Mouse (Mus musculus) megakaryocyte, adult 5-6 weeks (primary cell): ENCODE measurements at regions not wholly inside any gene's neighbourhood (a gene's known extent, or its start where the extent isn't known, plus 50 kb on each side); places are given as distances from the start of the nearest gene placed in this dataset.

Source experiments
- ATAC-seq: 2 replicates; pipeline ENCODE4 v1.8.0; 2016; ENCODE audit warnings: mild to moderate bottlenecking, inconsistent platforms; ENCODE audit not compliant: poor library complexity, severe bottlenecking

DNA sequence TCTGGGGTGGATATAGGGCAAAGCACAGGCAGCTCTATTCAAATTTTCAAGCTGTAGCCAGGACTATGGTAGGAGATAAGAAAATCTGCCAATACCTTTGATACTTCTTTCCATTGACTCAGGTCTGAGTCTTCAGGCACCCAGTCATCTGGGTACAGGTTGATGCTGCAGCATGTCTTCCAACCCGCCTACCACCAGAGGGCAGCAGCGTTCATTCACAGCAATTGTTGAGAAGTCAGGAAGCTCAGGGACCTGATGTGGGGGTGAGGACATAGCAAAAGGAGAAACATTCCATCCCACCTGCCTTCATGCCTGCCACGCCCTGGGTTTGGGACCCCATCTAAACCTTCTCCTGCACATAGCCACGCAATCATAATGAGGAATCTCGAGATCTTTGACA is 118.2 kb upstream of the Gm21876 start:
- ATAC-seq = no peak

DNA sequence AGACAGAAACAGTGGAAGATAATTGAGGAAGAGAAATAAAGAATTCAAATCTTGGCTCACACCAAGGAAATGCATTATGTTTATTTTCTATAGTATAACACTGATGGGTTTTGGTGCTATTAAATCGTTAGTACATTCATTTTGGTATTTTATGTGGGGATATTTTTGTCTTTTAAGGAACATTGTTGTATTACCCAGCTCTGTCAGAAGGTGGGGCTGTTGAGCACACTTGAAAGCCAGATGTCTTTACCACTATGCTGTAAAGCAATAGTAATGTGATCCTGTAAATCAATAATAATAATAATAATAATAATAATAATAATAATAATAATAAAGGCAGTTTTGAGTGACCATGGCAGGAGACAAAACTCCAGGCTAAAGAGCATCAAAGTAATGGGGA is 120.0 kb upstream of the Gm21876 start:
- ATAC-seq = no peak

DNA sequence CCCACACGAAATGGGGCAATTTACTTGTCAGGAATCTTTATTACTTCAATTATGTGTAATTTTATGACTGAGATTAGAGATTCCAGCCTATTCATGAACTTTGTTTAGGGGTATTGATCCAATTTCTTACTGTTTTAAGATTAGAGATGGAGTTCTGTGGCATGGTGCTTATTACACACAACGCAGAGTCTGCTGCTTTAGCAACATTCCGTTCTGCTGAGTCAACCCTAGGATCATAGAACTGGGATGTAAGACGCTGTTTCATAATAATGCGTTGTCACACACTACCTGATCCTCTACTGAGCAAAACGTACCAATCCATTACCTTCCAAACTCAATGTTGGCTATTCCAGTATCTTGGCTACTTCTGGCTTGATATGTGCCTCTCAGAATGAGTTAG is 121.9 kb upstream of the Gm21876 start:
- no peak for ATAC-seq

DNA sequence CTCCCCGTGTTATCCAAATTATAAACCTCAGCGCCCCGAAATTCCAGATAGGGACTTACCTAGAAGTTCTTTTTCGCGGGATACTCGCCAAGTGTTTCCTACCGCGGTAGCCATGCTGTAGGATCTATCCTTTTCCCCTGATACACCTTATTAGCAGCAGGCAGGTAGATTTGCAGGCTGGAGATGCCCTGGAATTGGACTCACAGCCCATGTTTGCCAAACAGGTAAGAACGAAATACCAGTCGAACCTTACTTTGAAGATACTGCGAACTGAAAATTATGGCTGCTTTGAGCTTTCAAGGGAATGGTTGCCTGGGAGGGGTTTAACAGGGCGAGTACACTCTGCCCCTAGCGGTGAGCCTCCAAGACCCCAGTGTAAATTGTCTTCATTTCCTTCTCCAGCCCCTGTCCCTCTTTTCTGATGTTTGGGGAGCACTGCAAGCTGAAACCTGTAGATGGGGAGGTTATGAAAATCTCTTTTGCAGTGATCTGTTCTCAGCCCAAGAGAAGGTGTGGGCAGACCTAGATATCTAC is 149.8 kb upstream of the Agtr2 start:
- ATAC-seq = no peak

DNA sequence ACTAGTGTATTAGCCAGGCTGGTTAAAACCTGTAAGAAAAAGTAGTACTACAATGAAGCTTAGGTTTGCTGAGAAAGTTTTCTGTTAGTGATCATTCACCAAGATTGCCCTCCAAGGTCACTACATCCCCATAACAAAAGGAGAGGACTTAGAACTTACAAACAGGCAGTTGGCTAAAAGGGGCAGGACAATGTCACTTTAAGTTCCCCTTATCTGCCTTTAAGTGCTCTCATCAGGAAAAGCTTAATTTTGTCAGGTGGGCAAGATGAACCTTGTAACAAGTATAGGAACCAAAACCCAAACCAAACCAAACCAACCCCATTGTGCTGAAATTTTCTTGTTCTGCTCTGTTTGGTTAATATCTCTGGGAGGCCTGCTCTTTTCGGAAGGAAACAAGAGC is 139.9 kb upstream of the Agtr2 start:
- ATAC-seq = no peak

DNA sequence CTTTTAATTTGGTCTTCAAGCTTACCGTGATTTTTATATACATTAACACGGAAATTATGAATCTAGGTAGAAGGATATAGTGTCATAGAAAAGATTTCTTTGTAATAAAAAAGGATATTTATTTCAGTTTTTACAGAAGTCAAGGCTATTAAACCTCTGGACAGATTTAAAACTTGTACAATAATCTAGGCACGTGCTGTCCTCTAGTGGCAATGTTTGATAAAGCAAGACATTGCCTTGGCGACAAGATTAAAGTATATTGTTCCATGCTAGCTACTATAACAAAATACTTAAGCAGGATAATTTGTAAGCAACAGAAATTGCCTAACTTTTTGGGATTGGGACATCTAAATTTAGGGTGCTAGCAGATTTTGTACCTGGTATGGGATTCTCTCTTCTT is 133.8 kb upstream of the Agtr2 start:
- no peak for ATAC-seq

DNA sequence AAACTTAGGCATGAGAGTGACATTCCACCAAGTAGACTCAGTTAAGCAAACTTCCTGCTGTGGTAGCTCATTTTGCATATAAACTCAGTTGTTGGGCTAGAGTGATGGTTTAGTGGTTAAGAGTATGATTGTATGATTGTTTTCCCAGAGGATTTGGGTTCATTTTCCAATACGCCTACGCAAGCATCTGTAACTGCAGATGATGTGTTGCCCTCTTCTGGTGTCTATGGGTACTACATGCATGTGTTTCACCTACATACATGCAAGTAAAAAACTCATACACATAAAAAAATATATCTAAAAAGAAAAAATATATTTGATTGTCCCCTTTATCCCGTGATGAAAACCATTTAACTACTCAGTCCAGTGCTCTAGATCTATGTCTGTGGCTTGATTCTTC is 132.0 kb upstream of the Agtr2 start:
- ATAC-seq = no peak

DNA sequence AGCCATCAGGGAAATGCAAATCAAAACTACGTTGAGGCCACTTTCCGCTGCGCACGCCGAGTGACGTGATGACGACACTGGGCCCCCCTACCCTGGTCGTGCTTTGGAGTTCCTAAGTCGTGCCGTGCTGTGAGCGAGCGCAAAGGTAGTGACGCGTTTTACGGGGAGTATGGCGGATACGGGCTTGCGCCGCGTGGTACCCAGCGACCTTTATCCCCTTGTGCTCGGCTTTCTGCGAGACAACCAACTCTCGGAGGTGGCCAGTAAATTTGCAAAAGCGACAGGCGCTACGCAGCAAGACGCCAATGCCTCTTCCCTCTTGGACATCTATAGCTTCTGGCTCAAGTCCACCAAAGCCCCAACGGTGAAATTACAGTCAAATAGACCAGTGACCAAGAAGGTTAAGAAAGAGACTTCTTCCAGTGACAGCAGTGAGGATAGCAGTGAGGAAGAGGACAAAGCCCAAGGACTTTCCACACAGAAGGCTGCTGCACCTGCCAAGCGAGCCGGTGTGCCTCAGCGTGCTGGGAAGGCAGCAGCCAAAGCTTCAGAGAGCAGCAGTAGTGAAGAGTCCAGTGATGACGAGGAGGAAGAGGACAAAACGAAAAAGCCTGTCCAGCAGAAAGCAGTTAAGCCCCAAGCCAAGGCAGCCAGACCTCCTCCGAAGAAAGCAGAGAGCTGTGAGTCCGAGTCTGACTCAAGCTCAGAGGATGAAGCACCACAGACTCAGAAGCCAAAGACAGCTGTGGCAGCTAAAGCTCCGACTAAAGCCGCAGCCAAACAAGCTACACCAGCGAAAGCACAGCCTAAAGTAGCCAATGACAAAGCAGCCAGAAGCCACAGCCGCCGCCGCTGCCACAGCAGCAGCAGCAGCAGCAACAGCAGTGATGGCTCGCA is 123.3 kb upstream of the Agtr2 start:
- ATAC-seq = 0 out of 2 replicates have a peak, but pooled peaks have one; percentile 33

DNA sequence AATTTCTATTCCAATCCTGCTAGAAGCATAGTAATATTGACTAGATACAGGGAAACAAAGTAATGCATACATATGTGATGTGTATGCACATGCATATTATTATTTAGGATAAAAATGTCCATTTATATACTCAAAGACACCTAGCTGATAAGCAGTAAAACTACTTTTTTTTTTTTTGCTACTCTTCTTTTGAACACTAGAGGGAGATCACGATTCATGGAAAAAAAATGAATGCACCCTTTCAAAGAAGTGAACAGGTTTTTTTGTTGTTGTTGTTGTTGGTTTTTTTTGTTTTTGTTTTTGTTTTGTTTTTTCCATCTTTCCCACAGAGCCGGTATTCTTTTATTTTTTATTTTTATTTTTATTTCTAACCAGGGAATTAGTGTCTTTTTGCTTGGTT is 99.1 kb upstream of the Agtr2 start:
- ATAC-seq = no peak

DNA sequence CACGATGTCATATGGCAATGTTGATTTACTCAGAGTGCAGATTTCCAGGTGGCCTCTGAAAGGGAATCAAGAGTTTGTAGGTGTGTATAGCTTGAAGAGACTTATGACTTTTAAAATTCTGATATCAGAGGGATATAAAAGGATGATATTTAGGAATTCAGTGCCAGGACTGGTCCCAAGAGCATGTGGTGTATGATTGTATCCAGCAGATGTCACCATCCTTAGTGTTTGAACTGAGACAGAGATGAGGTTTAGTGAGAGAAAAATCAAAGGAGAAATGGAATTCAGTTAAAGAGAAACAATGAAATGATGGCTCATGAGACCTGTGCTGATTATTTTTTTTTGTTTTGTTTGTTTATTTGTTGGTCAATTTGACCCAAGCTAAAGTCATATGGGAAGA is 94.4 kb upstream of the Agtr2 start:
- ATAC-seq = no peak

DNA sequence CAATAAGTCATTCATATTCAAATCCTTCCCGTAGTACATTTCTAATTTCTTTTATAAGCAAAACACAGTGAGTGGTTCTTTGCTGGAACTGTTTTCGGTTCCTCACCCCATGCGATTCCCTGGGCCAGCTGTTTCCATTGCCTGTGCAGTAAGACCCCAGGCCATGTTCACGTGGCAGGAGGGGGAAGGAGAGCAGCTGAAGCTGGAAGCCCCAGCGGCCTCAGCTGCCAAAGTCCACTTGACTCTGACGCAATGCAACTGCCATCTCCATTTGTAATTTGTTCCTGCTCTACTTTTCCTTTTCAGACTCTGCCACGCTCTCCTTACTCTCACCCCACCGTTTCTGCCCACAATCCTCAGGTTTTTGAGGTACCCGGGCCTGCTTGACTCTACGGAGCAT is 91.1 kb upstream of the Agtr2 start:
- ATAC-seq = no peak

DNA sequence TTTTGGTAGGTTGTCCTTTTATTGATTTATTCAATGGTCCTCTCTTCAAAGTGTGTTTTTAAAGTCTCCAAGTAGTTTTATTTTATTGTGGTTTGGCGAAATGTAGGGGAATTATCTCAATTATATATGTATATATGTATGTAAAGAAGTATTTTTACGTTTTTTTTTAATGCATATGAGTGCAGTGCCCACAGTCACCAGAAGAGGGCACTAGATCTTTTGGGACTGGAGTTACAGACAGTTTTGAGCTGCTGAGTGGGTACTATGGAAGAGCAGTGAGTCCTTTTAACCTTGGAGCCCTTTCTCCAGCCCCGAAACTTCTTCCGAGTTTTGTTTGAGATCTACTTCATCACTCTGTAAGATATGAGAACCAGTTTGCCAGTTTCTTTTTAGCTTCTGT is 59.5 kb upstream of the Agtr2 start:
- ATAC-seq = no peak

DNA sequence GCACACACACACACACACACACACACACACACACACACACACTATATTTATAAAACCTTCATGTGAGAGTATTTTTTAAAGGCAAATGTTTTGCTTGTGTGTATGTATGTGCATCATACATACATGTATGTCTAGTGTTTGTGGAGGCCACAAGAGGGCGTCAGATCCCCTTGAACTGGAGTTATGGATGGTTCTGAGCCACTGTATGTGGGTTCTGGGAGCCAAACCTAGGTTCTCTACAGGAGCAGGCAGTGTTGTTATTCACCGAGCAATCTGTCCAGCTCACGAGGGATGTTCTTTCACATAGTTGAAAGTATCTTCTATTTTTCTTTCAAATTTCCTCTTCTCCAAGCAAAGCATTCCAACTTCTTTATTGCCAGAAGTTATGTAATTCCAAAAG is 56.3 kb upstream of the Agtr2 start:
- no peak for ATAC-seq

DNA sequence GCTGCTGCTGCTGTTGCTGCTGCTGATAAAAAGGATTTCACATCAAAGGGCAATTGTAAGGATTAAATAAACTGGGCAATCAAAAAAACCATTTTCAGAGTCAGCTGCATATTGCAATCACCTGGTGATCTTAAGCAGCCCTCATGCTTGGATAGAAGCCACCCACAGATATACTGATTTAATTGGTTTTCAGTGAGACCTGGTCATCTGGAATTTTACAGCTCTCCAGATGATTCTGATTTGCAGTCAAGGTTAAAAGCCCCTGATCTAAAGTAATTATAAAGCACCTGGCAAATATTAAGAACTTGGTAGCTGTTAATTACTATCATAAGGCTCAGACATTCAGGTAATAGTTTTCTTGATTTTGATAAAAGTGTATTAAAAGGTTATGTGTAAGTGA is 50.8 kb upstream of the Agtr2 start:
- ATAC-seq = no peak
